Mouse (Mus musculus): ENCODE results near the gene Dnaja2. TPM values are rescaled to one million over a fixed set of nuclear protein-coding genes. Genes with fewer than 3 reads are reported as not detected.

Dnaja2 gene
- 96.3 and 123 TPM in 2 replicates for polyA plus RNA-seq (2015; fragmentation: Nextera tagmentation; extraction: Ambion mirVana)

DNA sequence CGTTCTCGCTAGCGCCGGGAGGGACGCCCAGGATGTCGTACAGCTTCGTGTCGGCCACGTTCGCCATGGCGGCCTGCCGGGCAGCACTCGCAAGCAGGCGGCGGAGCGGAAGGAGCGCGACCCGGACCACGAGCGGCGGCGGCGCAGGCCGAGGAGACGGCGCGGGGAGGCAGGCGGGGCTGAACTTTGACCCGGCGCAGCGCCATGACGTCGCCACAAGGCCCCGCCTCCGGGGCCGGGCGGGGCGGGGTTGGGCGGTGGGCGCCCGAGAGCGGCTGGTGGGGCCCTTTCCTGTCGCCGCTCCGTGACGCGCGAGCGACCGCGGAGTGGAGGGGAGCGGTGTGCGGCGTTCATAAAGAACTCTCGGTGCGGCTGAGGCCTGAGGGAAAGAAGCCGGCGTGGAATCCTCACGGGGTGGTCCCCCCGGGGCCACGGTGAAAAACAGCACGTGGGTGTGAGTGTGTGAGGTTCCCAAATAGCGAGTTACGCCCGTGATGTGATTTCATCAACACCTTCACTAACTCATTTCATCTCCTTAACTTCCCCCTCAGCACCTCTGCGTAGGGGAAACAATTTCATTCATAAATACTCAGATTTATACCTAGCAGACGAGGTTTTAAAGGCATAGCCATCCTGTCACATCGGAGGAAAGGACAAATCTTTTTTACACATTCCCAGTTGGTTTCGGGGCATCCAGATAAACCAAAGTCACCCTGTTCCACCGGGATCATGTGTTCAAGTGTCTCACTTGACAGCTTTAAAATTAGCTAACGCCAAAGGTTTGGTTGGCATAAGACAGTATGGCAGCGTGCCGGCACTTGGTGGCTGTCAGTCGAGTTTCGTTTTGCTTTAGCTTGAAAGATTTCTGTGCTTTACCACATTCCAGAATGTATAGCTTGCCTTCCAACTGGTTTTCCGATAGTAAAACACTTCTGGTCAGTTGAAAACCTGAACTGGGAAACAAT lies at the start of gene Dnaja2:
Dnaja2 (minus strand) TSS at position 164 of the 965 bp plus-strand sequence.

DNA sequence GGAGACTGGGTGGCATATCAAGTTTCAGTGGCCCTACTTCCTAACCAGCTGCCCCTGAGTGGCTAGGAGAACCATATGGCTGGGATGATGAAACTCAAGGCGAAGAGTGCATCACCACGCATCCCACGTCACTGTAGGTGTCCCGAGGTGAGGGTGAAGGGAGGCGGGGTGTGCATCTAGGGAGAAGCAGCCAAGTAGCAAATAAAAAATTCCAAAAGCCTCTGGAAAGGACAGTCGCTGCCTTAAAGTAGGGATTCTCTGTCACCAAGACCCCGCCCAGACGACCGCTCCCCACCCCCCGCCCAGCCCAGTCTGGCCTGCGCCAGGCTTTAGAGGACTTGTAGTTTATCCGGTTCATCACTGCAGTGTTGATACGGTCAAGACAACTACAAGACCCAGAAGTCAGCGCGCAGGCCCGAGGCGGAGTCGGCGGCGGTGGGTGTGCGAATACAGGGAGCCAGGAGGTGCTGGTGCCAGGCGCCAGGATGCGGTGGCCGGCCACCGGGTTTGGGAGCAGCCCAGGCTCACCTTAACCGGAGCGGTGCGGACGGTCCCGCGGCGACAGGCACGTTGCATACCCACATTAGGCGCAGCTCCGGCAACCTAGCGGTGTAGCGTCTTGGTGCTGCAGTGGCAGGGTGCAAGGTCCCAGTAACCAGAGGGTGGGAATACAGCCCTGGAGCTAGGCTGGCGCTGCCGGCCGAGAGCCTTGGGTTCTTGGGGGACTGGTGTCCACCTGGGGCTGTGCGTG lies 62.8 kb downstream of the Dnaja2 start, which contains the start of gene Gpt2:
Gpt2 (plus strand) TSS at position 452 of the 751 bp plus-strand sequence.

Other genes starting within 250 kb of the Dnaja2 start
- 1.9 and 3.2 TPM in 2 replicates for gene Mylk3, start 169.0 kb downstream of the Dnaja2 start, polyA plus RNA-seq (2015; fragmentation: Nextera tagmentation; extraction: Ambion mirVana)
- 78.2 and 113 TPM in 2 replicates for gene 4921524J17Rik, start 122.5 kb downstream of the Dnaja2 start, polyA plus RNA-seq (2015; fragmentation: Nextera tagmentation; extraction: Ambion mirVana)
- 15.6 and 18.0 TPM in 2 replicates for gene Gpt2, start 62.8 kb downstream of the Dnaja2 start, polyA plus RNA-seq (2015; fragmentation: Nextera tagmentation; extraction: Ambion mirVana)
- 3.7 and 4.1 TPM in 2 replicates for gene Neto2, start 145.6 kb upstream of the Dnaja2 start, polyA plus RNA-seq (2015; fragmentation: Nextera tagmentation; extraction: Ambion mirVana)

Measured in adrenal gland, postnatal 0 days (tissue).